Mouse (Mus musculus) heart, embryonic 11.5 days (tissue): ENCODE data around the gene Olfr671. TPM values are rescaled to one million over a fixed set of nuclear protein-coding genes. Genes with fewer than 3 reads are reported as not detected.
"Not testable (repeated sequence)": the region's sequence is repeated elsewhere in the genome, so short reads cannot be mapped to it uniquely, and the experiment has no call there.

Experiments
- ATAC-seq: fragments of 200-750 bp; cut with Nextera tagmentation; replicated peaks from 2 replicates; pipeline ENCODE4 v1.8.0; 2017; ENCODE audit warnings: moderate library complexity; ENCODE audit not compliant: insufficient number of reproducible peaks, low FRiP score, low TSS enrichment
- H3K27ac ChIP-seq: fragments of 300-500 bp; sonication (generic); 2 replicates; pipeline ENCODE4 v1.5.1; 2014; ENCODE audit warnings: mild to moderate bottlenecking, low read depth, low read length
- H3K27me3 ChIP-seq: fragments of 300-500 bp; sonication (generic); 2 replicates; pipeline ENCODE4 v1.6.1; 2014; ENCODE audit warnings: mild to moderate bottlenecking, low read length, mixed read lengths; ENCODE audit not compliant: control insufficient read depth, insufficient read depth
- H3K36me3 ChIP-seq: fragments of 300-500 bp; sonication (generic); 2 replicates; pipeline ENCODE4 v1.6.1; 2014; ENCODE audit warnings: mild to moderate bottlenecking, low read length, moderate library complexity, mixed read lengths; ENCODE audit not compliant: control insufficient read depth, insufficient read depth
- H3K4me1 ChIP-seq: fragments of 300-500 bp; sonication (generic); 2 replicates; pipeline ENCODE4 v1.6.1; 2014; ENCODE audit warnings: low read length; ENCODE audit not compliant: control insufficient read depth, insufficient read depth
- H3K4me2 ChIP-seq: fragments of 300-500 bp; sonication (generic); 2 replicates; pipeline ENCODE4 v1.6.1; 2014; ENCODE audit warnings: mild to moderate bottlenecking, moderate library complexity
- H3K4me3 ChIP-seq: fragments of 300-500 bp; sonication (generic); 2 replicates; pipeline ENCODE4 v1.5.1; 2014; ENCODE audit warnings: low read depth, low read length
- H3K9ac ChIP-seq: fragments of 300-500 bp; sonication (generic); 2 replicates; pipeline ENCODE4 v1.6.1; 2014; ENCODE audit warnings: mild to moderate bottlenecking, low read depth, low read length, moderate library complexity
- H3K9me3 ChIP-seq: fragments of 300-500 bp; sonication (generic); replicated peaks from 2 replicates; pipeline ENCODE4 v1.6.1; 2016; ENCODE audit warnings: low read length; ENCODE audit not compliant: control insufficient read depth
- WGBS: fragments of 180-500 bp; shearing (Covaris S2); extraction: QIAGEN DNeasy Blood & Tissue Kit; methylation state at CpG from one replicate; pipeline ENCODE4 v1.1.7; 2014; ENCODE audit not compliant: insufficient replicate concordance; 5-methylcytosine and 5-hydroxymethylcytosine counted together
- polyA plus RNA-seq: library from polyadenylated mRNA; unstranded; fragments of >200 nt; fragmentation: Nextera tagmentation; extraction: Ambion mirVana; gene quantifications from 2 replicates; pipeline ENCODE4 v1.2.1, GENCODE M21; 2014

The Olfr671 gene
- not detected in 2 replicates for polyA plus RNA-seq

DNA sequence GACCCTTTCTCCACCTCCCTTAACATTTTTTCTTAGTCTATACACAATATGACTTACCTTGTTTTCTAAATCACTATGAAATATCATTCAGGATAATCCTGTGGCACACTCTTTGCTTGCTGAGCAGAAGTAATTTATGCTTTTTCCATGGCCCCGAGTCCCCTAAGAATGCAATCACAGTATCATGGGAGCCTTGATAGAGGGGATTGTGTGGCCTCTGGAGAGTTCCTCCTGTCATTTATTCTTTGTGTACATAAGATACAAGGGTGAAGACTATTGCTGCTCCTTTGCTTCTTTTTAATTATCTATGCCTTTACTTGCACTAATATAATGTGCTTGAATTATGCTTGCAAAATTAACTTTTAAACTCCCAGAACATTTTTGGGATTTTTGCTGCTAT, at the start of gene Olfr671:
Olfr671 (minus strand) TSS at position 101 of the 400 bp plus-strand sequence.
- Histone ChIP-seq H3K4me1 (no peaks in the 10 kb centered on the region), H3K36me3 (no peaks in the 10 kb centered on the region), H3K27me3 (no peaks in the 10 kb centered on the region), H3K4me3 (no peak within 1 kb of the TSS), H3K9me3 (no peaks in the 10 kb centered on the region), H3K27ac (no peak within 1 kb of the TSS), H3K4me2 (no peak within 1 kb of the TSS), H3K9ac (no peak within 1 kb of the TSS)
- 60% methylated on average over 1 of the region's 1 CpGs for WGBS
- ATAC-seq: no peak

DNA sequence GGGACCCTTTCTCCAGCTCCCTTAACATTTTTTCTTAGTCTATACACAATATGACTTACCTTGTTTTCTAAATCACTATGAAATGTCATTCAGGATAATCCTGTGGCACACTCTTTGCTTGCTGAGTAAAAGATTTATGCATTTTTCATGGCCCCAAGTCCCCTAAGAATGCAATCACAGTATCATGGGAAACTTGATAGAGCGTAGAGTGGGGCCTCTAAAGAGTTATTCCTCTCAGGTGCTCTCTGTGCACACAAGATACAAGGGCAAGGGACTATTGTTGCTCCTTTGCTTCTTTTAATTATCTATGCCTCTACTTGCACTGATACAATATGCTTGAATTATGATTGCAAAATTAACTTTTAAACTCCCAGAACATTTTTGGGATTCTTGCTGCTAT, 49.4 kb upstream of the Olfr671 start, which contains the start of gene Olfr675:
Olfr675 (minus strand) TSS at position 101 of the 400 bp plus-strand sequence.
- Histone ChIP-seq H3K36me3 (no peaks in the 10 kb centered on the region), H3K9me3 (no peaks in the 10 kb centered on the region), H3K4me2 (no peak within 1 kb of the TSS), H3K4me3 (no peak within 1 kb of the TSS), H3K4me1 (no peaks in the 10 kb centered on the region), H3K9ac (no peak within 1 kb of the TSS), H3K27me3 (no peaks in the 10 kb centered on the region), H3K27ac (no peak within 1 kb of the TSS)
- ATAC-seq: no peak
- WGBS: 81% methylated on average over 1 of the region's 1 CpGs

DNA sequence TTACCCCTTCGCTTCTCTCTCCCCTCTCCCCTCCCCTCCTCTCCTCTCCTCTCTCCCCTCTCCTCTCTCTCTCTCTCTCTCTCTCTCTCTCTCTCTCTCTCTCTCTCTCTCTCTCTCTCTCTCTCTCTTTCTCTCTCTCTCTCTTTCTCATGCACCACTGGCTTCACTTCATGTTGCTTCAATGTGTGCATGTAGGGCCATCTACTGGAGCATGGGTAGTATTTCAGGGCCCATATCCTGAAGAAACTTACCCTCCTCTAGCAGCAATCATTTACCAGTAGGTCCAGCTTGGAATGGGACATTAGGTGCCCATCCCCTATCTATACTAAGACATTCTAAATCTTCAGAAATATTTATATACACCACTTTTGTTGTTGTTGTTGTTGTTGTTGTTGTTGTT, 43.6 kb upstream of the Olfr671 start:
- no peaks in the 10 kb centered on the region for H3K27me3 ChIP-seq
- no peak overlapping the region for H3K4me3 ChIP-seq
- no peak overlapping the region for H3K9ac ChIP-seq
- no peaks in the 10 kb centered on the region for H3K9me3 ChIP-seq
- H3K27ac ChIP-seq: no peak overlapping the region
- WGBS: 76% methylated on average over 1 of the region's 1 CpGs
- H3K4me1 ChIP-seq: no peaks in the 10 kb centered on the region
- H3K4me2 ChIP-seq: no peak overlapping the region
- no peak for ATAC-seq
- no peaks in the 10 kb centered on the region for H3K36me3 ChIP-seq

DNA sequence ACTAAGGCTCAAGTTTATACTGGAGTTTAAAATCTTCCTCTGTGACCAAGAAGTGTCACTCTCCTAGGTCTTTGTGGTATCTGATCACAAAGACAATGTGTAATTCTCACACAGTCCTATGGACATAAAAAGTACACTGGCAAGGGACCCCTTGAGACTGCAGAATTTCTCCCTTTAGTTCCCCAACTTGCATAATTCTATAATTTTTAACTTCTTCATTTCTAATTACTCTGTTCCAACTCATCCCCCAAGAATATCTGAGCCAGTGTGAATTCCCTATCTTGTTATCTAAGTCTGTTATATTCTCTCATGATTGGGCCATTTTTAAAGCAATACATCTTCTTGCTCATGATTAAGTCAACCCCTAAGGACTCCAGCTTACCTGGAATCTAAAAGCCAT, 23.0 kb upstream of the Olfr671 start, which contains the start of gene Olfr672:
Olfr672 (minus strand) TSS at position 101 of the 400 bp plus-strand sequence.
- no peak for ATAC-seq

DNA sequence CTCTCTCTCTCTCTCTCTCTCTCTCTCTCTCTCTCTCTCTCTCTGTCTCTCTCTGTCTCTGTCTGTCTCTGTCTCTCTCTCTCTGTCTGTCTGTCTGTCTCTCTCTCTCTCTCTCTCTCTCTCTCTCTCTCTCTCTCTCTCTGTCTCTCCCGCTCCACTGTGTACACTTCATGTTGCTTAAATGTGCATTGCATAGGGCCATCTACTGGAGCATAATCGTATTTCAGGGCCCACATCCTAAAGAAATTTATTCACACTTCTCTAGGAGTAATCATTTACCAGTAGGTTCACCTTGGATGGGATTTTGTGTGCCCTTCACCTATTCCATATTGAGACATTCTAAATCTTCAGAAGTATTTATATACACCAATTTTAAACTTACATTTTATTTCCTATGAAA, 6.4 kb downstream of the Olfr671 start:
- not testable (repeated sequence) for ATAC-seq, H3K9me3 ChIP-seq, H3K4me2 ChIP-seq, H3K4me1 ChIP-seq, H3K9ac ChIP-seq, H3K27ac ChIP-seq, H3K36me3 ChIP-seq, H3K4me3 ChIP-seq, H3K27me3 ChIP-seq
- WGBS: 69% methylated on average over 2 of the region's 2 CpGs

More for the DNA sequence above, 23.0 kb upstream of the Olfr671 start, which contains the start of gene Olfr672:
- Histone ChIP-seq H3K4me3 (no peak within 1 kb of the TSS), H3K4me2 (no peak within 1 kb of the TSS), H3K27me3 (no peaks in the 10 kb centered on the region), H3K4me1 (no peaks in the 10 kb centered on the region), H3K9me3 (no peaks in the 10 kb centered on the region), H3K27ac (no peak within 1 kb of the TSS), H3K36me3 (no peaks in the 10 kb centered on the region), H3K9ac (no peak within 1 kb of the TSS)

DNA sequence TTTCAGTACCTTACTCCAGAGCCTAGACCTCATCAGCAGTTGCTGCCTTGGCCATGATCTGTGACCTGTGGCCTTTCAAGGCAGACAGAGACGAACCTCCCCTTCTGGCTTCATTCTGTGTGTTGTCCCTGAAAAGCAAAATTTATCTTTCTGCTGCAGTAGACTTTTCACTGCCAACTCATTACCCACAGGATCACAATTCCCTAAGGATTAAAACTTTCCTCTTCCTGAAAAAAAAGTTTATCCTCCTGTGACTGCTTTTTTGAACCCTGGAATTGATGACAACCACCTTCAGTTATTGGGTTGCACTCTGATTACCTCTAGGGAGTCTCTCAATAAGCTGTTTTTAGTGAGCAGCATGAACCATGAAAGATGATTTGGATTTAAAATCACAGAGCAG, 16.4 kb downstream of the Olfr671 start, which contains the start of gene Olfr670:
Olfr670 (minus strand) TSS at position 101 of the 400 bp plus-strand sequence.
- no peak within 1 kb of the TSS for H3K4me3 ChIP-seq
- 39% methylated on average over 1 of the region's 1 CpGs for WGBS
- no peaks in the 10 kb centered on the region for H3K27me3 ChIP-seq
- H3K9me3 ChIP-seq: no peaks in the 10 kb centered on the region
- no peak within 1 kb of the TSS for H3K9ac ChIP-seq
- H3K4me2 ChIP-seq: no peak within 1 kb of the TSS
- H3K36me3 ChIP-seq: no peaks in the 10 kb centered on the region
- H3K27ac ChIP-seq: no peak within 1 kb of the TSS
- H3K4me1 ChIP-seq: no peaks in the 10 kb centered on the region
- ATAC-seq: no peak

DNA sequence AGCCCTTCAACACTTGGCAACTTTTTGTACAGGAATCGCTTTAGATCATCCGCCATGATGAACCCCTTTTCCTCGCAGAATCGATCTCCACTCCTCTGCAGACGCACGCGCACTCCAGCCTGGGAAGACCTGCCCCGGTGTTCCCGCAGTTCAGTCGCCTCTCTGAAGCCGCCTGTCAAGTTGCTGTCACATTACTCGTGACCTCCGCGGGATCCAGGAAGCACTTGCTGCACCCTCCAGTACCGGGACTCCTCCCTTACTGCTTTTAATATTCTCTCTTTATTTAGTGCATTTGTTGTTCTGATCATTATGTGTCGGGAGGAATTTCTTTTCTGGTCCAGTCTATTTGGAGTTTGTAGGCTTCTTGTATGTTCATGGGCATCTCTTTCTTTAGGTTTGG, 28.7 kb downstream of the Olfr671 start:
- H3K27ac ChIP-seq, H3K4me3 ChIP-seq, H3K4me2 ChIP-seq, ATAC-seq, H3K36me3 ChIP-seq, H3K27me3 ChIP-seq, H3K9ac ChIP-seq, H3K9me3 ChIP-seq, H3K4me1 ChIP-seq: not testable (repeated sequence)
- WGBS: 85% methylated on average over 16 of the region's 16 CpGs

DNA sequence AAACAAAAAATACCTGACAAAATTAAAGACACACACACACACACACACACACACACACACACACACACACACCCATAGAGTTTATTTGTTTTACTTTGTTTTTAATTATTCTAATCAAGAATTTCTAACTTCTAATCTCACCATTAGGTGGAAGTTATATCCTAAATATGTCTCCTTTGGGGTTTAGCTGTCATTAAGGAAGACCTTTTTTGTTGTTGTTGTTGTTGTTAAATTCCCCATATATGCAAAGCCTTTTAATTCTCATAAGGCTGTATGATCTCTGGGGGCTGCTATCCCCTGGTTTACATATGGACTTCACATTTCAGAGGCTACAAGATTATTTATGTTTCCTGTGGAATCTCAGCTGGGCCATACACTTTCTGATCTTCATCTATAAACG, 45.0 kb downstream of the Olfr671 start, which contains the start of gene Olfr669:
Olfr669 (plus strand) TSS at position 301 of the 400 bp plus-strand sequence.
- Histone ChIP-seq H3K27me3 (no peaks in the 10 kb centered on the region), H3K9ac (no peak within 1 kb of the TSS), H3K9me3 (no peaks in the 10 kb centered on the region), H3K4me2 (no peak within 1 kb of the TSS), H3K4me3 (no peak within 1 kb of the TSS), H3K27ac (no peak within 1 kb of the TSS), H3K4me1 (no peaks in the 10 kb centered on the region), H3K36me3 (no peaks in the 10 kb centered on the region)
- WGBS: 76% methylated on average over 1 of the region's 1 CpGs
- no peak for ATAC-seq

DNA sequence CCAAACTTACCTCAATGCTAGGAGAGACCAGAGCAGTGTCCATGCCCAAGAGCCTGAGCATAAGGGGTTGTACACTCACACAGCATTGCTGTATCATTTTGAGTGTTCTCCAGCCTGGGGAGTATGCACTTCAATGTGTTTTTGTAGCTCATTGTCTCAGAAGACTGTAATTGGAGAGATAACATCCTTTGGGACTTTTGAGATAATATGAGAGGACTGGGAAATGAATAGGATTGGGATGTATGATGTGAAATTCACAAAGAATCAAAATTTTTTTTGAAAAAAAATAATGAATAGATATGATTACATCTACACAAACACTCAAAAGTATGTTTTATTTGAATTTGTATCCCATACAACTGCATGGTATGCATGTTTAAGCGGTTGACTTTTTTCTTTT, 51.0 kb downstream of the Olfr671 start, which contains the start of gene Olfr668:
Olfr668 (minus strand) TSS at position 101 of the 400 bp plus-strand sequence.
- H3K9ac ChIP-seq: no peak within 1 kb of the TSS
- ATAC-seq: no peak
- no peaks in the 10 kb centered on the region for H3K9me3 ChIP-seq
- WGBS: 63% methylated on average over 1 of the region's 1 CpGs
- no peaks in the 10 kb centered on the region for H3K4me1 ChIP-seq
- H3K27ac ChIP-seq: no peak within 1 kb of the TSS
- H3K4me2 ChIP-seq: no peak within 1 kb of the TSS
- H3K4me3 ChIP-seq: no peak within 1 kb of the TSS
- no peaks in the 10 kb centered on the region for H3K36me3 ChIP-seq
- no peaks in the 10 kb centered on the region for H3K27me3 ChIP-seq
